Mouse (Mus musculus) megakaryocyte, embryonic 14.5 days (primary cell): Measurements from ENCODE around the gene Kiss1.

ENCODE experiments used
- FLI1 ChIP-seq: IDR thresholded peaks from 2 replicates; pipeline ENCODE4 v1.6.1; 2012; ENCODE audit warnings: low read length, inconsistent platforms, mixed read lengths
- GATA1 ChIP-seq: IDR thresholded peaks from 3 replicates; pipeline ENCODE4 v1.6.1; 2012; ENCODE audit warnings: mixed read lengths, low read length, inconsistent platforms, borderline replicate concordance

DNA sequence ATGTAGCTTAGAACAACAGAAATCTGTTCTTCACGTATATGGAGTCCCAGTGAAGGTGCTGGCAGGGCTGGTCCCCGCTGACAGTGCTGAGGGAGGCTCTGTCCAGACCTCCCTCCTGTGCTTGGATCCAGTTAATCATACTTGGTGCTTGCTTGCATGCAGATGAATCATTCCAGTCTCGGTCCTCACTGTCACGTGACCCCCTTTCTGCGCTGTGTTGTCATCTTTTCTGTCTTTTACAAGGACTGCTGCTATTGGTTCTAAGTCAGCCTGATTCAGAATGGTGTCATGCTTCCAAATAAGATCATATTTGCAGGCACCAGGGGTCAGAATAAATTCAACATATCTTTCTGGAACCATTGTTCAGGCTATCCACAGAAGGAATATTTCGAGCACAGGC, 29.8 kb upstream of the Kiss1 start:
- TF ChIP-seq GATA1: no peak
- TF ChIP-seq FLI1: no peak
